10 mouse cellular contexts compared by ENCODE assay signal in the genomic region with DNA sequence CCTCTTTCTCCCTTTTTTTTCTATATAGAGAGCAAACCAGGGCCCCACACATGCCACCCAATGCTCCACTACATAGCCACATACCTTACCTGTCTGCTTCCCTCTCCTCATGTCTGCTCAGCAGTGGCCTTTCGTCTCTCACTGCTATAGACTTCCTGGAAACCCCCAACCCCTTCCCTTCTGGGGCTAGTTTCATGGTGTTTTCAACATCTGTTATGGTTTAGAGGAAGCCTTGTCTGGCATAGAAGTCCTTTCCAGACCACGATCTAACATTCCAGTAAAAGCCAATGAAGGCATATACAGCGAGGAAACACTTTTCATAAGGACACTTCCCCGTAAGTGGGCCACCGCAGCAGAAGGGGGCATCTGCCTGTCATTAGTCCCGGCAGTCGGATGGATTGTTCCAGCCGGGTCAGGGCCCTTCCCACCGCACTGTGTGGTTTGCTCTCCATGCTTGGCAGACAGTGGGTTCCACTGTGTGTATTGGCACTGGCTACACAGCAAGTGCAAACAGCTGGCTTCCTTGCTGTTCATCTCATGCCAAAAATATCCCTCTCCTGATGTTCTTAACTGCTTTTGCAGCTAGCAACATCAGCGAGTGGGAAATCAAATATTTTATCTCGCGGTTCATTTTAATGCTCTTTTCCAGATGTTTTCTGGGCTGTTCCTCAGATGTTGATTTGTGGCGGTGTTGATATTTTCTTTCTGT. TPM values are rescaled to one million over a fixed set of nuclear protein-coding genes. Genes with fewer than 3 reads are reported as not detected.
A peak's percentile ranks its signal among the peaks of the same experiment; 100 is the strongest.
DNase-seq lines count a peak whose midpoint lies in the region; ATAC-seq and TF ChIP-seq lines count a peak whose summit lies in the region.
"Had no signal": no experiment of that assay in that cellular context is flagged by ENCODE, and none has a peak within 500 bp of the region (broad histone marks: within the 10 kb centered on the region; RNA-seq: fewer than 3 reads in every experiment).

No protein-coding gene starts in this region.

- H3K27me3 ChIP-seq in limb, embryonic 13.5 days, result no peaks in the 10 kb centered on the region
- no peaks in the 10 kb centered on the region for H3K27me3 ChIP-seq in hindbrain, postnatal 0 days (ENCODE audit: insufficient read depth, low read length)
- H3K27me3 ChIP-seq in cerebellum, adult 2 months (ENCODE audit: control insufficient read depth, insufficient read depth, low read length), result no peaks in the 10 kb centered on the region
- H3K27me3 ChIP-seq: hindbrain, embryonic 15.5 days had no signal

- peak overlapping the region; percentile 80 for H3K27ac ChIP-seq in limb, embryonic 13.5 days
- no peak overlapping the region for H3K27ac ChIP-seq in hindbrain, postnatal 0 days
- H3K27ac ChIP-seq in cerebellum, adult 2 months (ENCODE audit: insufficient read depth, low read length), result no peak overlapping the region
- H3K27ac ChIP-seq: hindbrain, embryonic 15.5 days had no signal

- peak; percentile 90 for ATAC-seq in limb, embryonic 13.5 days (ENCODE audit: low FRiP score, low read depth)
- no peak for ATAC-seq in hindbrain, postnatal 0 days

- H3K4me1 ChIP-seq in limb, embryonic 13.5 days, result peaks cover 26% of the 10 kb centered on the region
- no peaks in the 10 kb centered on the region for H3K4me1 ChIP-seq in hindbrain, postnatal 0 days (ENCODE audit: insufficient read depth, low read length)
- no peaks in the 10 kb centered on the region for H3K4me1 ChIP-seq in cerebellum, adult 2 months (ENCODE audit: control insufficient read depth, insufficient read depth, low read length)
- H3K4me1 ChIP-seq: hindbrain, embryonic 15.5 days had no signal

- TF ChIP-seq CTCF in hindbrain, postnatal 0 days (IDR thresholded peaks at IDR 0.05; ENCODE audit: low read depth), result no peak
- TF ChIP-seq CTCF in cerebellum, adult 2 months (IDR thresholded peaks at IDR 0.05; ENCODE audit: borderline replicate concordance, insufficient read depth, low read depth, low read length), result no peak

- DNase-seq in adrenal gland, postnatal 10 days, result peak; percentile 14
- DNase-seq in adrenal gland, adult 8-10 months, result no peak
- peak; percentile 44 for DNase-seq in 3134 (ENCODE audit: extremely low read depth, insufficient read length, low spot score)
- DNase-seq in gastrocnemius, postnatal 10 days, result peak; percentile 24
- DNase-seq in hindbrain, postnatal 0 days (ENCODE audit: low spot score), result no peak
- no peak for DNase-seq in cerebellum, adult 2 months
- no peak for DNase-seq in testis, postnatal 14 days (ENCODE audit: low spot score)

- peak overlapping the region; percentile 49 for H3K4me2 ChIP-seq in limb, embryonic 13.5 days (replicated peaks)
- H3K4me2 ChIP-seq in hindbrain, postnatal 0 days (ENCODE audit: low read depth, low read length), result no peak overlapping the region
- H3K4me2 ChIP-seq: hindbrain, embryonic 15.5 days had no signal

- TF ChIP-seq POLR2A in cerebellum, adult 2 months (IDR thresholded peaks at IDR 0.05; ENCODE audit: borderline replicate concordance, insufficient read depth, low read length), result no peak

- WGBS in limb, embryonic 13.5 days, result 27% methylated on average over 13 of the region's 13 CpGs
- WGBS in hindbrain, postnatal 0 days, result 67% methylated on average over 13 of the region's 13 CpGs
- WGBS in cerebellum, adult 2 months, result 49% methylated on average over 13 of the region's 13 CpGs

- peaks cover 4% of the 10 kb centered on the region; the same call in 1 of the 2 replicates for H3K9me3 ChIP-seq in limb, embryonic 13.5 days
- H3K9me3 ChIP-seq in hindbrain, postnatal 0 days (ENCODE audit: low read length), result no peaks in the 10 kb centered on the region
- H3K9me3 ChIP-seq: hindbrain, embryonic 15.5 days had no signal

- H3K36me3 ChIP-seq in limb, embryonic 13.5 days, result no peaks in the 10 kb centered on the region
- no peaks in the 10 kb centered on the region for H3K36me3 ChIP-seq in hindbrain, postnatal 0 days (ENCODE audit: insufficient read depth, low read length)
- H3K36me3 ChIP-seq: hindbrain, embryonic 15.5 days had no signal

- no peak overlapping the region for H3K9ac ChIP-seq in limb, embryonic 13.5 days
- no peak overlapping the region for H3K9ac ChIP-seq in hindbrain, postnatal 0 days (replicated peaks; ENCODE audit: low read length)
- H3K9ac ChIP-seq: hindbrain, embryonic 15.5 days had no signal

- H3K4me3 ChIP-seq in limb, embryonic 13.5 days, result peak overlapping the region; percentile 19
- no peak overlapping the region for H3K4me3 ChIP-seq in hindbrain, postnatal 0 days (ENCODE audit: low read length)
- H3K4me3 ChIP-seq in cerebellum, adult 2 months (replicated peaks; ENCODE audit: insufficient read depth, low read depth, low read length), result no peak overlapping the region
- H3K4me3 ChIP-seq: hindbrain, embryonic 15.5 days had no signal

RNA-seq across cellular contexts. Expression of gene Sec24b, which starts 25.2 kb away (rescaled TPM):
- 10 to 100 TPM; 48.8 to 59.3 TPM for total RNA-seq in adrenal gland, postnatal 10 days (2021)
- 10 to 100 TPM; 61.0 to 96.2 (median 73.9) TPM for total RNA-seq in adrenal gland, adult 8-10 months (2022)
- total RNA-seq in gastrocnemius, postnatal 10 days (2021), result 10 to 100 TPM; 21.4 to 33.1 TPM
- polyA plus RNA-seq in limb, embryonic 13.5 days (2015; fragmentation: Nextera tagmentation; extraction: Ambion mirVana), result 33.1 and 34.7 TPM in 2 replicates
- 34.8 and 39.7 TPM in 2 replicates for total RNA-seq in hindbrain, postnatal 0 days (2014; rRNA removed)
- polyA plus RNA-seq in hindbrain, postnatal 0 days (2015; fragmentation: Nextera tagmentation; extraction: Ambion mirVana), result 22.1 and 34.0 TPM in 2 replicates
- polyA plus RNA-seq in cerebellum, adult 2 months (2012; rRNA removed), result 65.8 and 69.6 TPM in 2 replicates

RNA-seq across cellular contexts. Expression of gene Col25a1, which starts 44.8 kb away (rescaled TPM):
- 1 to 10 TPM; 4.6 to 5.6 TPM for total RNA-seq in adrenal gland, postnatal 10 days (2021)
- total RNA-seq in adrenal gland, adult 8-10 months (2022), result 1 to 10 TPM; 4.0 to 7.9 (median 4.8) TPM
- total RNA-seq in gastrocnemius, postnatal 10 days (2021), result 1 to 10 TPM; 1.0 to 2.1 TPM
- 21.9 and 25.0 TPM in 2 replicates for polyA plus RNA-seq in limb, embryonic 13.5 days (2015; fragmentation: Nextera tagmentation; extraction: Ambion mirVana)
- 15.7 and 17.8 TPM in 2 replicates for total RNA-seq in hindbrain, postnatal 0 days (2014; rRNA removed)
- polyA plus RNA-seq in hindbrain, postnatal 0 days (2015; fragmentation: Nextera tagmentation; extraction: Ambion mirVana), result 3.9 and 4.2 TPM in 2 replicates
- polyA plus RNA-seq in cerebellum, adult 2 months (2012; rRNA removed), result 3.5 and 3.7 TPM in 2 replicates
- total RNA-seq: megakaryocyte-erythroid progenitor cell, adult 5-6 weeks had no signal

Comparison
In these comparisons a context has a peak if more than half of its experiments do, and no peak if none do; other contexts are left out.
1. DNase-seq: peak in adrenal gland, postnatal 10 days (single experiment), 3134 (single experiment) and gastrocnemius, postnatal 10 days (single experiment); none in adrenal gland, adult 8-10 months (single experiment), hindbrain, postnatal 0 days (single experiment), cerebellum, adult 2 months (0 of 2) and testis, postnatal 14 days (single experiment).